Mouse (Mus musculus) embryonic fibroblast, embryonic 13.5 days (primary cell): ENCODE results near the gene Pkn3.

ENCODE experiments used
- CTCF ChIP-seq: IDR thresholded peaks from 2 replicates; pipeline ENCODE4 v1.5.1; 2011; ENCODE audit warnings: mild to moderate bottlenecking, control low read depth, low read length, moderate library complexity, borderline replicate concordance; ENCODE audit not compliant: insufficient read depth
- POLR2A ChIP-seq: IDR thresholded peaks from 2 replicates; pipeline ENCODE4 v1.6.1; 2011; ENCODE audit warnings: low read depth, mild to moderate bottlenecking, control low read depth, low read length, moderate library complexity

GRCm38 (mm10) chr2:30063791-30064190, 13.7 kb upstream of the Pkn3 start:
- TF ChIP-seq CTCF (no peak), POLR2A (no peak)
